Mouse (Mus musculus) MEL-GATA-1-ER (cell line): Measurements from ENCODE around the gene Fbln1.
"Not testable (repeated sequence)": the region's sequence is repeated elsewhere in the genome, so short reads cannot be mapped to it uniquely, and the experiment has no call there.

Source experiments
- DNase-seq: peaks from one replicate; pipeline ENCODE4 v3.0.0-alpha.2; 2012; ENCODE audit warnings: low read depth; ENCODE audit errors: extremely low read depth

Fbln1 gene

DNA sequence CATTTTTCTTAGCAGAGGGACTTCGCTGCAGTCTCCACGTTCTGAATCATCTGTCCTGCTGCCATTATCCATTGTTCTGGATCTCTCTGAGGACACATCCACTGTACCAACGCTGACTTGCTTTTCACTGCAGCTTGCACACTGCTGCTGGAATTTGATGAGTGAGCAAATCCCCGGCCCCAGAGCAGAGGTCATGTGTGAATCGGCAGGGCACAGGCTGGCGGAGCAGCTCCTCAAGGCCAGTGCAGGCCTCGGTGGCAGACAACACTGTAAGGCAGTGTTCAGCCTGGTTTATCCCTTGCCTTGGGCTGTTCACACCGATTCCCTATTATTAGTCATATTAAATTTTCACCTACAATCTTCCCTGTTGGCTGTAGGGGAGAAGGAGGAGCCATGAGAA, 89.8 kb downstream of the Fbln1 start:
- DNase-seq = no peak

DNA sequence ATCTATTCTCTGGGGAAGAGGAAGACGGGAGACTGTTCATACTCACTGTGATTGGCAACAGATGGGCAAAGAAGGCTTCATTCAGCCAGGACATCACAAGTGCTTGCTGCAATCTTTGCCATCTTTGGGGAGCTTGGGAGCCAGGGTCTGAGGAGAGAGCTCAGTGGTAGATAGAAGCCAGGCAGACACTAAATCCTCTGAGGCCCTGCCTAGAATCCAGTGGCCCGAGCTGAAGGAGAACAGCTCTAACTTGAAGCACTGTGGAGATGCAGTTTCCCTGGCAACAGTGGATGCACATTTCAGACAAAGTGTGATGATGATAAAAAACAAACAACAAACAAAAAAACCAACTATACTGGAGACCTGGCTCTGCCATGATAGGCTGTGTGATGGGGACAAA, 90.2 kb downstream of the Fbln1 start:
- DNase-seq = no peak

DNA sequence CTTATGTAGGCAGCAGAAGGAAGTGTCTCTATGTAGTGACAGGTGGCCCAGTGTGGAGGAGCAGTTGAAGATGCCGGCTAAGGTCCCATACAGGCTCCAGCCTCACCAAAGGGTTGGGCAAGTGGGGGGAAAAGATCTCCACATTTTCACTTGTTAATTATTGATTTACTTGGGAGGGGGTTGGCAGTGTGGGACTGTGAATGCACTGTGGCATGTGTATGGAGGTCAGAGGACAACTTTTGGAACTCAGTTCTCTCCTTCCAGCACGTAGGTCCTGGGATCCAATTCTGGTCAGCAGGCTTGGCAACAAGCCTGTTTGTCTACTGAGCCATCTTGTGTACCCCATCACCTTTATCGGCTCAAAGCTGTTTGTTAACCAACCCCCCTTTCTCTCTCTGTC, 90.8 kb downstream of the Fbln1 start:
- DNase-seq = no peak

DNA sequence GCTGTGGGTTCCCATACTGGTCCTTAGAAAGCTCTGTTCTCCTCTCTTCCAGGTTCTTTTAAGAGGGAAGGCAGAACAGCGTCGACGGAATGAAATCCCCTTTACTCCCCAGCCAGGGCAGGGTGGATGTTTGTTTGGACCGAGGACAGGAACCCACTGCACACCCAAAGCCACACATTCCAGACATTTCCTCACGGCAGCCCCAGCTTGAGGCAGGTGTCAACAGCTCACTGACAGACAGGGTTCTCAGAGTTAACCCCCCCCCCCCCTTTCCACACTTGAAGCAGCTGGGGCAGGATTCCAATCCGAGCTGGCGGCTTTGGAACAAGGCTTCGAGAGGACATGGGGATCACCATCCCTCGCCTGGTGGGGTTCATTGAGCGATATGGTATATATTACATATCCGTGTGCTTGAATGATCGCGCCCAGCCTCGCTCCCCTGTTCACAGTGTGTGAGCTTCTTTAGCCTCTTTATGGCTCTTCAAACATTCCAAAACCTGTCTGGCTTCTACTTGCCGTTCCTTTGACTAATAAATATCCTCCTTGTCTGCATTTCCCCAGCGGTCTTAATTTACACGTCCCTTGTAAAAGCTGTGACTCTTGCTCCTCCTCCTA, 92.5 kb downstream of the Fbln1 start:
- no peak for DNase-seq

DNA sequence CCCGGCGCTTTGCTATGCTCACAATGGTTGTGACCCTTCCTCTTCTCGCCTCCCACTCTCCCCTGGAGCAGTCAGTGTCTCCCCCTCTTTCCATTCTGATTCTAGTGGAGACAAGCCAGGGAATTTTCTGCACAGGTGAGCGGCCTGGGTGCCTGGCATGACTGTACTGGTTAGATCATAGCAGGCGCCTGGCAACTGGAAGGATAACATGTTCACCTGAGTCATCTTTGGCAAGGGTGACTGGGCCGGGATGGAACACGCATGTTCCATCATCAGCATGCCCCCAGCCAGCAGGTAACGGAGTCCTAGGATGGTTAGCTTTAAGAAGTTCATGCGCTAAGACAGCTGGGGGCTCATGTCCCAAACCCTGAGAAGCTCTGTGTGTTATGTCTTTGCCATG, 93.2 kb downstream of the Fbln1 start:
- DNase-seq = no peak

DNA sequence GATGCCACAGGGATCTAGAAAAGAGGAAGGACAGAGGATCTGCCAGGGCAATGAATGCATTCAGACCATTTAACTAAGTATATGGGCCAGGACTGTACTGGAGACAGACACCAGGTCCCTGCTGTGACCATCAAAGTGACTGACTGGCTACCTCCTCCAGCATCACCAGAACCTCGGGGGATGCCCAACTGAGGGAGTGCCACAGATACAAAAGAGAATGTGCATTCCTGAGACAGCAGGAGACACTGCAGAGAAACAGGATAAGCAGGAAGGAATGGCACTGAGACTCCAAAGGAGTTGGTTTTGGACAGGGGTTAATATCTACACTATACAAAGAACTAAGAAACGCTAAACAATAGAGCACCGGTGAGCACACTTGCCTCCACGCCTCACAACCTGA, 97.5 kb downstream of the Fbln1 start:
- DNase-seq = no peak

DNA sequence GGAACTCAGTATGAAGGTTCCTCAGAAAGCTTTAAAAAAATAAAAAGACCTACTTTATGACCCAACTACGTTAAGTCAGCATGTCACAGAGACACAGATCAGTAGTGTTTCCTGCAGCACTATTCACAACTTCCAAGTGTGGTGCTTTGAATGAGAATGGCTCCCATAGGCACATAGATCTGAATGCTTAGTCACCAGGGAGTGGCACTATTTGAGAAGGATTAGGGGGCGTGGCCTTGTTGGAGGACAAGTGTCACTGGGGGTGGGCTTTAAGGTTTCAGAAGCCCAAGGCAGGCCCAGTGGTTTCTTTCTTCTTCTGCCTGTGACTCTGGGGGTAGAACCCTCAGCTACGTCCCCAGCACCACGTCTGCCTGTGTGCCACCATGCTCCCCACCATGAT, 98.2 kb downstream of the Fbln1 start:
- DNase-seq = no peak

DNA sequence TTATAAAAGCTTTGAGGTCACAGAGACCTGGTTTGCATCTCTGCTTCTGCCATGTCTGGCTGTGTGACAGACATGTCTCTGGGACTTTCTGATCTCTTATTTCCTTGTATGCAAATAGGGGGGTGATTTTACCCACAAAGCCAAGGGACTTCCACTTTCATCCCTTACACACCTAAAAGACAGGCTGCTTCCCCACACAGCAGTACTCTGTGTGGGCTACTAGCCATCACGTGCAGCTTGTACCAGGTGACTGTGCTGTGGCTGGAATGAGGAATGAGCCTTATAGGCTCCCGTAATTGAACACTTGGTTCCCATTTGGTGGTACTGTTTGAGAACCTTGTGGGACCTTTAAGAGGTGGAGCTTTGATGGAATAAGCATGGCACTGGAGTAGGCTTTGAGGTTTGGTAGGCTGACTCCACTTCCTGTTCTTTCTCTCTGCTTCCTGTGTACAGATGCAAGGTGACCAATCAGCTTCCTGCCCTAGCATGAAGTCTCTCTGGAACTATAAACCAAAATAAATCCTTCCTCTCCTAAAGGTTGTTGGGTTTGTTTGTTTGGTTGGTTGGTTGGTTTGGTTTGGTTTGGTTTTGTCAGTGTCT, 101.4 kb downstream of the Fbln1 start:
- DNase-seq = no peak

DNA sequence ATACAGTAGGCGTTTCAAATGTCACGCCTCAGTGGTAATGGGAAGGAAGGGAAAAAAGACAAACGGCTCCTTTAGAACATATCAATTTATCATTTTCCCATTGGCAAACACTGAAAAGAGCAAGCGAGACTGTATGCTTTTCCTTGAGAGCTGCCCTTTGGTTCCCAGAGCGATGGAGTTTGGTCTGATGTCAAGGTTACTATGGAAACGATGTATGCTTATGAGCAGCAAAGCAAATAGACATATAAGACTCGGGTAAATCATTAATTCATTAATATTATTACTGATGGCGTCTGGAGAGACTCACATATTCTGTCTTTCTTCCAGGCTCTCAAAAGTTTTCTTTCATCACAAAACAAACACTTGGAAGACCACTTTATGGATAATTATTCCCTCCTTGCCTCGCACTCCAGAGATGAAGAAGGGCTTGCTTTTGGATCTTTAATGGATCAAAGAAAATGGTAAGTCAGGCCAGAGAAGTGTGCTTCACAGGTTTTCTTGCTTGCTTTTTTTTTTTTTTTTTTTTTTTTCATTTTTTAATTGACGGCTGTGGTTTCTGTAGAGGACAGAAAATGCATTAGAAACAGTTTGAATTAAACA, 105.4 kb downstream of the Fbln1 start:
- no peak for DNase-seq

DNA sequence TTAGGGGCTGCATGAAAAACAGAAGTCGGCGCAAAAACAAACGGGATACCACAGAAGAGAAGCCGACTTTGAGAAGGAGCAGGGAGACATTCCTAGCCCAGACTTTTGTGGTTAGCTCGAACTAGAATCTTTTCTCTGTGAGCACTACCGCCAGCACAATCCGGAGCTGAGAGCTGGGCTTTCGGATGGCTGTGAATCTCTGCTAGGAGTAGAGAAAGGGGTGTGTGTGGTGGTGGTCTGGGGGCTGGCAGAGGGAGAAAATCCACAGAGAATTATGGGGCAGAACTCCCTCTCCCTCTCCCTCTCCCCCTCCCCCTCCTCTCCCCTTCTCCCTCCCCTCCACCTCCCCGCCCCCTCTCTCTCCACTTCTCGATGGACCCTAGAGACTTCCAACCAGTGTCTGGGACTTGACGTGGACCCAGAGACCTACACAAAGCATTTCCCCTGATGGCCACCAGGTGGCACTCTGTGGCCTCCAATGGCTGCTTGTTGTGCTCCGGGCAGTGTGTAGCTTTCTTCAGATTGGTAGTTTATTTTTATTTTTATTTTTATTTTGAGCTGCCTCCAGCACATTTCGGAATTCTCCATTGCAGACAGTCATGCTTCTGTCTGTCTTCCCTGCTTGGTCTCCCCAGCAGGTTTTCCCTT, 109.8 kb downstream of the Fbln1 start:
- no peak for DNase-seq

DNA sequence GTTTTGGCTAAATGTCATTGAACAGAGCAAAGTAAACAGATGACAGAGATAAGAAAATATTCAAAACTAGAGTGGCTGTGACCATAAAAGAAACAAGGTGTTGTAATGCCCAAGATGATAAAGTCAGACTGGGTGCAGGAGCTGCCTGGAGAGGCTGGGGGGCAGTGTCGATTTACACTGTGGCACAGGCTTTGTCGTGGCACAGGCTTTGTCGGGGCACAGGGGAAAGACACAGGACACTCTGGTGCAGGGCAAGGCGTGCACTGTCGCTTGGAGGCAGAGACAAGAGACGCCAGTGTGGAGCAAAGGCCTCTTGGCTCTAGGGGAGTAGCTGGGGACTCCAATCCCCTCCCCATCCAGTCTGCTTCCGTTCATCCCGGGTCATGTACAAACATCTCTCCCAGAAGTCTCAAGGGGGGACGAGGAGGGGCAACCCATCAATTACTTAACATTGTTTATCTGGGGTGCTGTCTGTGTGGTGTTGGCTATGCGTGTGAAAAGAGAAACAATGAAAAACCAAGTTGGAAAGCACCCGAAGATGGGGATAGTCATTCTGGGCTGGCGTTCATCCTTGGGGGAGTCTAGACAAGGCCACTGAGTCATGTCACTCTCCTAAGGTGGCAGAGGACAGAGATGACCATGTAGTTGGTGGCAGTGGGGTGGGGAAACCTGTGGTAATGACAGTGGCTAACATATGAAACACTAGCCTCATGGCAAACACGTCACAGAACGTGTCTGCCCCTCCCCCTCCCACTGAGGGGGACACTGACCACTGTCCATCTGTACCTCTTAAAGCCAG, 110.8 kb downstream of the Fbln1 start:
- DNase-seq = no peak

DNA sequence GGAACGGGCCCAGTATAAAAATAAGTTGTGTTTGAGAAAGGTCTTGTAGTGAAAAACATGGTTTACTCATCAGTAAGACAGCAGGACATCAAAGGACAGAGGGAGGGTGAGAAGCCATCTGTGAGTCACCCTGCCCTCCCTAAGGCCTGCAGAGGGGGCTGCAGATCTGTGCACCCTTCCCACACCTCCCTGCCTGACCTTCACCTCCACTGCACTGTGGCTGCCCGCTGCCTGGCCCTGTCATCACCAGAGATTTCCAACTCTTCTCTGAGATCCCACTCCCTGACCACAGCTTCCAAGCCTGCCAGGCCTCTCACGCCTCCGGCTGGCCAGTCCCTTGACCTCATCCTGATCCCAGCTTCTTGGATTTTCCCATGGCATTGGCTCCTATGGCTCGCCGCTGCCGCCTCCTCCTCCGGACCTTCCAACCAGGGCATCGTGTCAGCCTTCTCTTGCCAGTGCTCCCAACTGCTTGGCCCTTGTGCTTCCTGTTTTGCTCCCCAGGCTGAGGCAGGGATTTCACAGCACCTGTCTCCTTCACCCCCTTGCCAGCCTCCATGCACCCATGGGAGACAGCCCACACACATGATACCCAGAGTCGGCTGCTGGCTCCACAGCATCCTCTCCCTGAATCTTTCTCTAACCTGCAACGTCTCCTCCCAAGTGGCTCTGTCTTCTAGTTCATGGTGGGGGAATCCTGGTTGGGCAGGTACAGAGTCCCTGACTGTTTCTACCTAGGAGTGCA, 114.3 kb downstream of the Fbln1 start:
- DNase-seq = no peak

DNA sequence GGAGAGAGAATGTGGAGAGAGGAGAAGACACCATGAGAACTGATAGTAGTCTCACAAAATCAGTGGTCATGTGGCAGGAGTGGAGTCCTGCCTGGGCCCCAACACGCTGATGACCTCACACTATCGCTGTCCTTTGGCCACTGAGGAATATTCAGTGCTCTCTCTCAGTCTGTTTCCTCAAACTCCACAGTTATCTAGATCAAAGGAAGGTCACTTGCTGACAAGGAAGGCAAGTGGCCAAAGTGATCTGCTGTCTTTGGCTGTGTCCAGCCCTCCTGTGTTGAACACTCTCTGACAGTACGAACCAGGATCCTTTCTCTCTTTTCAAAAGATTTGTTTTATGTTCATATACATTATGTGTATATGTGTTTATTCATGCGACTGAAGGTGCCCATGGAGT, 117.5 kb downstream of the Fbln1 start:
- no peak for DNase-seq

DNA sequence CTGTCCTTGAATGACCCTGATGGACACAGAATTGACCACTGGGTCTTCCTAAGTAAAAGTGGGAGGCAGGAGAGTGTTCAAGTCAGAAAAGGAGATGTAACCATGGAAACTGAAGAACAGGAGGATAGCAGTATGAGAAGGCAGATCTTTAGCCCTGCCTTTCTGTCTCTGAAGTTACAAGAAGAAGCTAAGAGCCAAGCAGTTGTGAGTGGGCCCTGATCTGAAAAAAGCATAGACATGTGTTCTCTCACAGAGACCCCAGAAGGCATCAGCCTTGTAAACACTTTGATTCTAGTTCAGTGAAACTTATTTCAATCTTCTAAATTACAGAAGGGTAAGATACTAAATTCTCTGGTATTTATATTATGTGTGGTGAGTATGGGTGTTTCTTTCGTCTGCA, 118.7 kb downstream of the Fbln1 start:
- no peak for DNase-seq

DNA sequence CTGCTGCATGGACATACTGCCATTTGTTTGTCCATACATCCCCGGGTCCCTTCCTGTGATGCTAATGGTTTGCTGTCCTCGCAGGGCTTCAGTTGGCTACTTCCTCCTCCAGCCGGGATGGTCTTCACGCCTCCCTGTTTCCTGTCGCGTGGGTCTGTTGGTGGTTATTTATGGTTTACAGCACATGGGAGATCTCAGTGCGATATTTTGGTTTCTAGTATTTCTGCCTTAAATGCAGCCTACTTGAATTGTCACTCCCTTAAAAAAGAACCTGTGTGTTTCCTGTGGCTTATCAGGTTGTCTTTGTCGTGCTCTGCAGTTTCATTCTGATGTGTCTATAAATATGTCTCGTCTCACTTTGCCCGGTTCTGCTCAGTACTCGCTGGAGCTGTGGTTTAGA, 122.1 kb downstream of the Fbln1 start:
- no peak for DNase-seq

DNA sequence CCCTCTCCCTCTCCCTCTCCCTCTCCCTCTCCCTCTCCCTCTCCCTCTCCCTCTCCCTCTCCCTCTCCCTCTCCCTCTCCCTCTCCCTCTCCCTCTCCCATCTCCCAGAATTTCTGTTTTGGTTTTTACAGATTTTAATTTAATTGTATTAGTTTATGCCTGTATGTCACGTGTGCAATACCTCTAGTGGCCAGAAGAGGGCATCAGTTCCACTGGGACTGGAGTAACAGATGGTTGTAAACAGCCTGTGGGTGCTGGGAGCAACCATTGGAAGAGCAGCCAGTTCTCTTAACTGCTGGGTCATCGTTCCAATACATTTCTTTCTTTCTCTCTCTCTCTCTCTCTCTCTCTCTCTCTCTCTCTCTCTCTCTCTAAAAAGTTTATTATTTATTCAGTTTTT, 122.7 kb downstream of the Fbln1 start:
- DNase-seq = not testable (repeated sequence)

DNA sequence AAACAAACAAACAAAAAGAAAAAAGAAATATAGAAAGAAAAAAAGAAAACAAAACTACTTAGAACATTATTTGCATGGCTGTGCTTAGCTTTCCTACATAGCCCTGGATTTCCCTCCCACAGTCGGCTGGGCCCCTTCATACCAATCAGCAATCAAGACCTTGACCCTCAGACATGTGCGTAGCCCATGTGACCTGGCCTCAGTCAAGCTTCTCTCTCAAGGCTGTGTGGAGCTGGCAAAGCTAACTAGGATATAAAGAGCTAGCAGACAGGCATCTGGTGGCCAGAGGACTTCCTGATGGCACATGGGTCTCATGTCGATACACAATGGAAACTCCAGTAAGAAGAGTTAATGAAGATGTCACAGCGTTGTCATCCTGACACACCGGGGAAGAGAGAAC, 123.3 kb downstream of the Fbln1 start:
- DNase-seq = no peak

DNA sequence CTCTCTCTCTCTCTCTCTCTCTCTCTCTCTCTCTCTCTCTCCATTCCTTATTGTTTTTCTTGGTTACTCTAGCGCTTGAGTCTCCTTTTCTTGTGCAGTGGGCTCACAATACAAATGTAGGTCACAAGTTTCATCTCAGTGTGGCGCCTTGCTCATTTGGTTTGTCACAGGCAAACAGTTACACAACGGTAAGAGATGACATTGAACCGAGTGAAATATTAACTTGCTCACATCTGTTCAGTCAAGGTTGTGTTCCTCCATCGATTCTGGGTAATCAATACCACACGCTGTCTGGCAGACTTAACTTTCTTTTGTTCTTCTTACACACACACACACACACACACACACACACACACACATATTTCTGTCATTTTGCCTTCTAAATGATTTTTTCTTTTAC, 124.3 kb downstream of the Fbln1 start:
- no peak for DNase-seq

DNA sequence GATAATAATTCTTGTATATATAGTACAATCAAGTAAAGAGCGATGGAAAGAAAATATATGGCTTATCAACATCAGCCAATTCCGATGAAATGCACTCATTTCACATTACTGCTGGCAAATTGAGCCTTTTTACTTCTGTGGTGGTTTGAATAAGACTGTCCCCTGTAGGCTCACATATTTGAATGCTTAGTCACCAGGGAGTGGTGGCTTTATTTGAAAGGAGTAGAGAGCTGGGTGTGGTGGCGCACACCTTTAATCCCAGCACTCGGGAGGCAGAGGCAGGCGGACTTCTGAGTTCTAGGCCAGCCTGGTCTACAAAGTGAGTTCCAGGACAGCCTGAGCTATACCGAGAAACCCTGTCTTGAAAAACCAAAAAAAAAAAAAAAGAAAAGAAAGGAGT, 127.8 kb downstream of the Fbln1 start:
- DNase-seq = not testable (repeated sequence)

DNA sequence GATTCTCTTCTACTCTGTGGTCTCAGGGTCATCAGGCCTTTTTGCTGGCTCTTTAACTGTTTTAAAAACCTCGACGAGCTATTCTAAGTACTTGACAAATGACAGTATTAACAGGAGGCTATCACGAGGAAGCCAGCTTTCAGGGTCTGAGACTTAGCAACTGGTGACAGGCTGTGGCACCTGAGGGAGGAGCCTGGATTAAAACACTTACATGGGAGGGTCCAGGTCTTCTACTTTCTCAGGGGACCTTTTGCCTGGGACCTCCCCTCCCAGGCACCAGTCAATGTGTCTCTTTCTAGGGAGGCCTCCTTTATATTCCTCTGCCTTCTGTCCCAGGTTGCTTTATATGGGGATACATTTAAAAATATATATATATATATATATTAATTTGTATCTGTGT, 128.5 kb downstream of the Fbln1 start:
- DNase-seq = no peak

DNA sequence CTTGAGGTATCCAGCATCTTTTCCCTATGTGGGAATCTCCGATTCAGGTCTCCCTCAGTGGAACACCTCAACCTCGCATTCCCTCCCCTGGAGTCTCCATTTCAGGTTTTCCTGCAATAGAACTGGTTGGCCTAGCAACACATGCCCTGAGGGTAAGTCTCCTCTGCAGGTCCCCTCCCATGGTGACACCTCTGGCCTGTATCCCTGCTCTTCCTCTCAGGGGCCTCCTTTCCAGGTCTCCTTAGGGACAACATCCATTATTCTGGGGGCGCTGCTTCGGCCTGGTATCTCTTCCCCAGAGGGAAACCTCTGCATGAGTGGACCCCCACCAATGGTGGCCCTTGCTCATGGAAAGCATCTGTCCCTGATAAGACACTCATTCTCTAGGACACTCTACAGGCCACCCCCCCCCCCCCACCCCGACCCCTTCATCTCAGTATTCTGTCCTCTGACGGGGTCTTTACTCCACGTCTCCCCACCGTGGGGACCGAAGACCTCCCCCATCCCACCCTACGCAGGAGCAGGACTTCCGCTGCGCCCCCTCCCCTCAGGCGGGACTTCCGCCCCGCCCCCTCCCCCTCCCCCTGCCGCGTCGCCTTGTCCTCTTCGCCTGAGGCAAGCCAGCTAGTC, 130.0 kb downstream of the Fbln1 start, which contains the start of gene Atxn10:
TSS of gene Atxn10 (plus strand) at position 575 of the 630 bp plus-strand sequence.
- DNase-seq = no peak
